Mouse (Mus musculus) monocyte, adult 5-6 weeks (primary cell): Measurements from ENCODE around the gene Tbck. TPM values are rescaled to one million over a fixed set of nuclear protein-coding genes. Genes with fewer than 3 reads are reported as not detected.

Experiments
- ATAC-seq: fragments of 153-309, 156-312 bp; replicated peaks from 2 replicates; pipeline ENCODE4 v1.8.0; 2017; ENCODE audit warnings: mild to moderate bottlenecking; ENCODE audit not compliant: low TSS enrichment, insufficient number of reproducible peaks, severe bottlenecking, poor library complexity, low FRiP score
- total RNA-seq: library from RNA; stranded (forward); fragments of 200-1000, 200-491, 200-594 nt; gene quantifications from 3 replicates; pipeline ENCODE4 v1.2.3, GENCODE M21; 2017

The Tbck gene
- total RNA-seq, 1 experiment from 2014 or later = 18.7 TPM

- no peak for ATAC-seq
Measured at GRCm38 (mm10) chr3:132813706-132814497, 130.0 kb downstream of the Tbck start.

GRCm38 (mm10) chr3:132814791-132815496 lies 131.0 kb downstream of the Tbck start:
- no peak for ATAC-seq

GRCm38 (mm10) chr3:132815497-132816326 lies 131.8 kb downstream of the Tbck start:
- no peak for ATAC-seq

- no peak for ATAC-seq
Measured at GRCm38 (mm10) chr3:132819408-132819807, 135.5 kb downstream of the Tbck start.

- ATAC-seq = no peak
Measured at GRCm38 (mm10) chr3:132831179-132831873, 147.4 kb downstream of the Tbck start.

GRCm38 (mm10) chr3:132835118-132835794 lies 151.3 kb downstream of the Tbck start:
- ATAC-seq = no peak

GRCm38 (mm10) chr3:132837134-132837533 lies 153.2 kb downstream of the Tbck start:
- no peak for ATAC-seq

- ATAC-seq = no peak
Measured at GRCm38 (mm10) chr3:132838656-132839417, 154.9 kb downstream of the Tbck start.

GRCm38 (mm10) chr3:132839516-132839915 lies 155.6 kb downstream of the Tbck start:
- ATAC-seq = no peak

GRCm38 (mm10) chr3:132842676-132843075 lies 158.7 kb downstream of the Tbck start:
- no peak for ATAC-seq

- ATAC-seq = no peak
Measured at GRCm38 (mm10) chr3:132849669-132850068, 165.7 kb downstream of the Tbck start.

GRCm38 (mm10) chr3:132850431-132850830 lies 166.5 kb downstream of the Tbck start:
- no peak for ATAC-seq

GRCm38 (mm10) chr3:132851417-132851816 lies 167.5 kb downstream of the Tbck start:
- ATAC-seq = no peak

- no peak for ATAC-seq
Measured at GRCm38 (mm10) chr3:132851841-132852728, 168.1 kb downstream of the Tbck start.

- no peak for ATAC-seq
Measured at GRCm38 (mm10) chr3:132854271-132854670, 170.3 kb downstream of the Tbck start.

- ATAC-seq = no peak
Measured at GRCm38 (mm10) chr3:132855458-132856212, 171.7 kb downstream of the Tbck start.
